Mouse (Mus musculus) liver, embryonic 13.5 days (tissue): ENCODE measurements around the gene Fam221b. TPM values are rescaled to one million over a fixed set of nuclear protein-coding genes. Genes with fewer than 3 reads are reported as not detected.

Experiments used
- microRNA-seq: library from miRNA; unstranded; fragments of <30 nt; microRNA quantifications from one replicate; pipeline ENCODE4, GENCODE M21; 2016
- polyA plus RNA-seq: library from polyadenylated mRNA; unstranded; fragments of >200 nt; fragmentation: Nextera tagmentation; extraction: Ambion mirVana; gene quantifications from 2 replicates; pipeline ENCODE4 v1.2.1, GENCODE M21; 2015

Gene Fam221b
- polyA plus RNA-seq, 1 experiment from 2014 or later, result 1.3 TPM

Small RNA genes lying within 50 kb of the gene (microRNA-seq; reads per million reads assigned to microRNA genes)
- not detected for gene Gm25262

Other genes starting within 250 kb of the Fam221b start
- gene Fam166b, start 240.0 kb downstream of the Fam221b start, polyA plus RNA-seq, result not detected in 2 replicates
- gene Tesk1, start 227.2 kb downstream of the Fam221b start, polyA plus RNA-seq, result 0.95 and 0.98 TPM in 2 replicates
- 0.48 and 0.70 TPM in 2 replicates for gene Cd72, start 214.5 kb downstream of the Fam221b start, polyA plus RNA-seq
- not detected in 2 replicates for gene Sit1, start 185.4 kb downstream of the Fam221b start, polyA plus RNA-seq
- 34.2 and 34.3 TPM in 2 replicates for gene Ccdc107, start 176.2 kb downstream of the Fam221b start, polyA plus RNA-seq
- 29.4 and 35.8 TPM in 2 replicates for gene Arhgef39, start 169.4 kb downstream of the Fam221b start, polyA plus RNA-seq
- gene Car9, start 162.2 kb downstream of the Fam221b start, polyA plus RNA-seq, result 0.85 and 1.0 TPM in 2 replicates
- 28.8 and 31.9 TPM in 2 replicates for gene Tpm2, start 145.4 kb downstream of the Fam221b start, polyA plus RNA-seq
- 20.6 and 21.9 TPM in 2 replicates for gene Creb3, start 106.8 kb downstream of the Fam221b start, polyA plus RNA-seq
- gene Tln1, start 106.5 kb downstream of the Fam221b start, polyA plus RNA-seq, result 38.6 and 42.4 TPM in 2 replicates
- 13.8 and 15.1 TPM in 2 replicates for gene Rgp1, start 90.4 kb downstream of the Fam221b start, polyA plus RNA-seq
- gene Gba2, start 90.3 kb downstream of the Fam221b start, polyA plus RNA-seq, result 16.5 and 18.1 TPM in 2 replicates
- gene Msmp, start 84.7 kb downstream of the Fam221b start, polyA plus RNA-seq, result 0.60 TPM in 1 of 2 replicates, not detected in the other
- gene Npr2, start 37.2 kb downstream of the Fam221b start, polyA plus RNA-seq, result 0.80 and 0.89 TPM in 2 replicates
- gene Spag8, start 15.6 kb downstream of the Fam221b start, polyA plus RNA-seq, result 0.10 and 0.12 TPM in 2 replicates
- 66.4 and 66.9 TPM in 2 replicates for gene Hint2, start 12.7 kb downstream of the Fam221b start, polyA plus RNA-seq
- gene Tmem8b, start 174 bp downstream of the Fam221b start, polyA plus RNA-seq, result 0.19 and 0.23 TPM in 2 replicates
- not detected in 2 replicates for gene Olfr70, start 31.7 kb upstream of the Fam221b start, polyA plus RNA-seq
- gene Olfr71, start 41.1 kb upstream of the Fam221b start, polyA plus RNA-seq, result not detected in 2 replicates
- gene Hrct1, start 58.0 kb upstream of the Fam221b start, polyA plus RNA-seq, result 0.09 and 0.17 TPM in 2 replicates
- gene Spaar, start 60.9 kb upstream of the Fam221b start, polyA plus RNA-seq, result not detected in 2 replicates
- not detected in 2 replicates for gene Olfr159, start 101.9 kb upstream of the Fam221b start, polyA plus RNA-seq
- not detected in 2 replicates for gene Olfr156, start 154.8 kb upstream of the Fam221b start, polyA plus RNA-seq
- not detected in 2 replicates for gene Olfr157, start 171.1 kb upstream of the Fam221b start, polyA plus RNA-seq
- gene Olfr155, start 182.4 kb upstream of the Fam221b start, polyA plus RNA-seq, result not detected in 2 replicates
- 2.1 and 2.3 TPM in 2 replicates for gene Reck, start 206.4 kb upstream of the Fam221b start, polyA plus RNA-seq